Comparison of ENCODE assay signal across 13 mouse cellular contexts in genomic region chr11:60277164-60277740, GRCm38 (mm10). TPM values are rescaled to one million over a fixed set of nuclear protein-coding genes. Genes with fewer than 3 reads are reported as not detected.
DNase-seq lines count a peak whose midpoint lies in the region; ATAC-seq and TF ChIP-seq lines count a peak whose summit lies in the region.
"Had no signal": no experiment of that assay in that cellular context is flagged by ENCODE, and none has a peak within 500 bp of the region (broad histone marks: within the 10 kb centered on the region; RNA-seq: fewer than 3 reads in every experiment).

No protein-coding gene starts in this region.

- no peak for TF ChIP-seq CTCF in brain, embryonic 14.5 days (IDR thresholded peaks at IDR 0.05; ENCODE audit: borderline replicate concordance, extremely low read depth, insufficient read depth, insufficient read length)

- TF ChIP-seq POLR2A in brain, embryonic 14.5 days (IDR thresholded peaks at IDR 0.05; ENCODE audit: borderline replicate concordance, extremely low read depth, insufficient read depth, insufficient read length, poor library complexity, severe bottlenecking) = no peak

- no peaks in the 10 kb centered on the region for H3K27me3 ChIP-seq in heart, embryonic 16.5 days (ENCODE audit: control insufficient read depth, insufficient read depth, low read length)
- no peaks in the 10 kb centered on the region for H3K27me3 ChIP-seq in embryonic facial prominence, embryonic 10.5 days (replicated peaks; ENCODE audit: low read depth, poor library complexity, severe bottlenecking)
- no peaks in the 10 kb centered on the region for H3K27me3 ChIP-seq in limb, embryonic 10.5 days (ENCODE audit: low read depth, poor library complexity, severe bottlenecking)
- H3K27me3 ChIP-seq: embryonic facial prominence, embryonic 15.5 days; liver, embryonic 12.5 days had no signal

- 51% methylated on average over 8 of the region's 8 CpGs for WGBS in heart, embryonic 16.5 days
- 82% methylated on average over 8 of the region's 8 CpGs for WGBS in embryonic facial prominence, embryonic 10.5 days
- 78% methylated on average over 8 of the region's 8 CpGs for WGBS in limb, embryonic 10.5 days

- H3K27ac ChIP-seq in heart, embryonic 16.5 days (ENCODE audit: low read length) = peak overlapping the region; percentile 44
- H3K27ac ChIP-seq in embryonic facial prominence, embryonic 10.5 days (replicated peaks) = peak overlapping the region; percentile 58; the same call in 1 of the 2 replicates
- 0 out of 2 replicates have a peak overlapping the region, but pooled peaks have one; percentile 3 for H3K27ac ChIP-seq in limb, embryonic 10.5 days
- H3K27ac ChIP-seq: embryonic facial prominence, embryonic 15.5 days; liver, embryonic 12.5 days had no signal

- H3K9ac ChIP-seq in heart, embryonic 16.5 days (ENCODE audit: low read length) = 0 out of 2 replicates have a peak overlapping the region, but pooled peaks have one; percentile 22
- H3K9ac ChIP-seq: embryonic facial prominence, embryonic 15.5 days; liver, embryonic 12.5 days had no signal

- no peak overlapping the region for H3K4me2 ChIP-seq in heart, embryonic 16.5 days (ENCODE audit: low read depth, low read length)
- H3K4me2 ChIP-seq: embryonic facial prominence, embryonic 15.5 days; liver, embryonic 12.5 days had no signal

- no peak overlapping the region for H3K4me3 ChIP-seq in heart, embryonic 16.5 days (ENCODE audit: low read length)
- no peak overlapping the region for H3K4me3 ChIP-seq in embryonic facial prominence, embryonic 10.5 days
- no peak overlapping the region for H3K4me3 ChIP-seq in limb, embryonic 10.5 days
- H3K4me3 ChIP-seq: embryonic facial prominence, embryonic 15.5 days; liver, embryonic 12.5 days had no signal

- ATAC-seq in heart, embryonic 16.5 days (replicated peaks; ENCODE audit: extremely low read depth, insufficient read depth, low FRiP score) = no peak
- ATAC-seq: inflammation-experienced regulatory T-cells, adult 6 months; liver, embryonic 12.5 days had no signal

- peaks cover 34% of the 10 kb centered on the region for H3K4me1 ChIP-seq in heart, embryonic 16.5 days (ENCODE audit: control insufficient read depth, insufficient read depth, low read length)
- H3K4me1 ChIP-seq in embryonic facial prominence, embryonic 10.5 days = peaks cover 53% of the 10 kb centered on the region
- H3K4me1 ChIP-seq in limb, embryonic 10.5 days = peaks cover 38% of the 10 kb centered on the region

- no peak for DNase-seq in heart, postnatal 25 days (ENCODE audit: low spot score)
- DNase-seq in brain, embryonic 14.5 days (ENCODE audit: low read depth) = peak; percentile 49
- no peak for DNase-seq in embryonic facial prominence, embryonic 10.5 days (ENCODE audit: low spot score)
- no peak for DNase-seq in limb, embryonic 10.5 days (ENCODE audit: low spot score)
- no peak for DNase-seq in spleen, postnatal 14 days (ENCODE audit: low spot score in 2 of 2)
- no peak for DNase-seq in right cerebral cortex, postnatal 14 days
- DNase-seq: cerebellum, adult 11 months; gastrocnemius, postnatal 25 days; lung, postnatal 14 days had no signal

- H3K36me3 ChIP-seq in heart, embryonic 16.5 days (ENCODE audit: control insufficient read depth, insufficient read depth) = no peaks in the 10 kb centered on the region
- H3K36me3 ChIP-seq in embryonic facial prominence, embryonic 10.5 days (replicated peaks) = no peaks in the 10 kb centered on the region
- no peaks in the 10 kb centered on the region for H3K36me3 ChIP-seq in limb, embryonic 10.5 days

- intact Hi-C loops in heart, postnatal 25 days (cut with DNase I) = no loop called here

- H3K9me3 ChIP-seq in heart, embryonic 16.5 days (replicated peaks; ENCODE audit: control insufficient read depth, low read length) = no peaks in the 10 kb centered on the region
- H3K9me3 ChIP-seq in embryonic facial prominence, embryonic 10.5 days = no peaks in the 10 kb centered on the region
- no peaks in the 10 kb centered on the region for H3K9me3 ChIP-seq in limb, embryonic 10.5 days (replicated peaks)
- H3K9me3 ChIP-seq: embryonic facial prominence, embryonic 15.5 days; liver, embryonic 12.5 days had no signal

RNA-seq across cellular contexts. Expression of gene Srebf1, which starts 54.9 kb away (rescaled TPM):
- 36.1 and 47.0 TPM in 2 replicates for polyA plus RNA-seq in heart, embryonic 16.5 days (2015; fragmentation: Nextera tagmentation; extraction: Ambion mirVana)
- 10 to 100 TPM; 30.7 to 38.3 TPM for total RNA-seq in heart, postnatal 25 days (2021)
- polyA plus RNA-seq in brain, embryonic 14.5 days (2012; rRNA removed) = 71.9 and 78.9 TPM in 2 replicates
- 50.9 and 52.1 TPM in 2 replicates for polyA plus RNA-seq in embryonic facial prominence, embryonic 10.5 days (2016; fragmentation: Nextera tagmentation; extraction: Ambion mirVana)
- 56.2 and 56.6 TPM in 2 replicates for polyA plus RNA-seq in limb, embryonic 10.5 days (2016; fragmentation: Nextera tagmentation; extraction: Ambion mirVana)

Comparison
In these comparisons a context has a peak if more than half of its experiments do, and no peak if none do; other contexts are left out.
1. H3K27ac ChIP-seq: peak in every context shown above with its lines; median percentile 58 in embryonic facial prominence, embryonic 10.5 days; 44 in heart, embryonic 16.5 days; 3 in limb, embryonic 10.5 days.